Mouse (Mus musculus) ES-CJ7 (cell line): ENCODE results near the gene Srcap.
A peak's percentile ranks its signal among the peaks of the same experiment; 100 is the strongest.
"Not testable (repeated sequence)": the region's sequence is repeated elsewhere in the genome, so short reads cannot be mapped to it uniquely, and the experiment has no call there.

Experiments
- DNase-seq: peaks from one replicate; pipeline ENCODE4 v3.0.0; 2011; ENCODE audit warnings: low read depth, low spot score

Srcap gene

GRCm38 (mm10) chr7:127511808-127512230, at the start of gene Srcap:
Srcap (plus strand) TSS chr7:127511983.
- peak; percentile 98 for DNase-seq

GRCm38 (mm10) chr7:127465191-127465590, 46.6 kb upstream of the Srcap start:
- peak; percentile 91 for DNase-seq

- not testable (repeated sequence) for DNase-seq
Measured at GRCm38 (mm10) chr7:127465670-127466069, 46.1 kb upstream of the Srcap start.

GRCm38 (mm10) chr7:127466606-127467005, 45.2 kb upstream of the Srcap start:
- DNase-seq: peak; percentile 92

- no peak for DNase-seq
Measured at GRCm38 (mm10) chr7:127470011-127470715, 41.6 kb upstream of the Srcap start.

- DNase-seq: peak; percentile 97
Measured at GRCm38 (mm10) chr7:127470743-127471645, 40.8 kb upstream of the Srcap start.

- no peak for DNase-seq
Measured at GRCm38 (mm10) chr7:127471646-127472010, 40.2 kb upstream of the Srcap start.

GRCm38 (mm10) chr7:127472060-127472459, 39.7 kb upstream of the Srcap start:
- no peak for DNase-seq

GRCm38 (mm10) chr7:127473705-127474104, 38.1 kb upstream of the Srcap start:
- peak; percentile 71 for DNase-seq

GRCm38 (mm10) chr7:127474378-127475070, 37.3 kb upstream of the Srcap start:
- no peak for DNase-seq

- no peak for DNase-seq
Measured at GRCm38 (mm10) chr7:127475186-127475740, 36.5 kb upstream of the Srcap start.

GRCm38 (mm10) chr7:127476336-127476735, 35.4 kb upstream of the Srcap start:
- DNase-seq: no peak

- no peak for DNase-seq
Measured at GRCm38 (mm10) chr7:127476855-127477254, 34.9 kb upstream of the Srcap start.

GRCm38 (mm10) chr7:127477687-127478634, 33.8 kb upstream of the Srcap start:
- DNase-seq: peak; percentile 100

- peak; percentile 92 for DNase-seq
Measured at GRCm38 (mm10) chr7:127478635-127479317, 33.0 kb upstream of the Srcap start, which contains the start of gene Fbrs. Fbrs (plus strand) TSS chr7:127479199.

- DNase-seq: no peak
Measured at GRCm38 (mm10) chr7:127479318-127480225, 32.2 kb upstream of the Srcap start.

GRCm38 (mm10) chr7:127480321-127480720, 31.5 kb upstream of the Srcap start:
- no peak for DNase-seq

- no peak for DNase-seq
Measured at GRCm38 (mm10) chr7:127485416-127485815, 26.4 kb upstream of the Srcap start.

GRCm38 (mm10) chr7:127488364-127488763, 23.4 kb upstream of the Srcap start:
- not testable (repeated sequence) for DNase-seq
